Mouse (Mus musculus): ENCODE results near the gene Prss50. TPM values are rescaled to one million over a fixed set of nuclear protein-coding genes. Genes with fewer than 3 reads are reported as not detected.
"Not testable (repeated sequence)": the region's sequence is repeated elsewhere in the genome, so short reads cannot be mapped to it uniquely, and the experiment has no call there.

The Prss50 gene
- polyA plus RNA-seq (2014; fragmentation: Nextera tagmentation; extraction: Ambion mirVana), result 0.31 TPM in 1 of 2 replicates, not detected in the other

- WGBS, result 11% methylated on average over 30 of the region's 50 CpGs
- H3K9me3 ChIP-seq (ENCODE audit: control insufficient read depth, low read length), result no peaks in the 10 kb centered on the region
- ATAC-seq (ENCODE audit: low read depth), result no peak
- peak within 1 kb of the TSS; percentile 57 for H3K4me2 ChIP-seq (ENCODE audit: low read depth, low read length)
- no peak for DNase-seq (ENCODE audit: low spot score)
- H3K4me3 ChIP-seq (ENCODE audit: low read depth, low read length), result peak within 1 kb of the TSS; percentile 30
- no peak within 1 kb of the TSS for H3K9ac ChIP-seq (ENCODE audit: low read depth, low read length)
- H3K4me1 ChIP-seq (ENCODE audit: control insufficient read depth, insufficient read depth, low read length), result peaks cover 4% of the 10 kb centered on the region; the same call in 1 of the 2 replicates
- peaks cover 12% of the 10 kb centered on the region for H3K27me3 ChIP-seq (replicated peaks; ENCODE audit: control insufficient read depth, insufficient read depth, low read length)
- H3K27ac ChIP-seq (replicated peaks; ENCODE audit: low read depth, low read length), result no peak within 1 kb of the TSS
- H3K36me3 ChIP-seq (ENCODE audit: control insufficient read depth, insufficient read depth, low read length), result no peaks in the 10 kb centered on the region
Measured at GRCm38 (mm10) chr9:110857781-110858472, at the start of gene Prss50. TSS of gene Prss50 (plus strand) at chr9:110857967.

GRCm38 (mm10) chr9:110810051-110810450, 47.7 kb upstream of the Prss50 start:
- H3K4me2 ChIP-seq (ENCODE audit: low read depth, low read length), result no peak overlapping the region
- no peaks in the 10 kb centered on the region for H3K27me3 ChIP-seq (replicated peaks; ENCODE audit: control insufficient read depth, insufficient read depth, low read length)
- ATAC-seq (ENCODE audit: low read depth), result no peak
- no peaks in the 10 kb centered on the region for H3K4me1 ChIP-seq (ENCODE audit: control insufficient read depth, insufficient read depth, low read length)
- no peak overlapping the region for H3K4me3 ChIP-seq (ENCODE audit: low read depth, low read length)
- no peak overlapping the region for H3K9ac ChIP-seq (ENCODE audit: low read depth, low read length)
- no peaks in the 10 kb centered on the region for H3K36me3 ChIP-seq (ENCODE audit: control insufficient read depth, insufficient read depth, low read length)
- 66% methylated on average over 4 of the region's 4 CpGs for WGBS
- H3K9me3 ChIP-seq (ENCODE audit: control insufficient read depth, low read length), result no peaks in the 10 kb centered on the region
- H3K27ac ChIP-seq (replicated peaks; ENCODE audit: low read depth, low read length), result no peak overlapping the region
- DNase-seq (ENCODE audit: low spot score), result no peak

GRCm38 (mm10) chr9:110813789-110814188, 44.0 kb upstream of the Prss50 start, which contains the start of gene Prss44:
TSS of gene Prss44 (plus strand) at chr9:110813994.
- H3K4me1 ChIP-seq (ENCODE audit: control insufficient read depth, insufficient read depth, low read length), result no peaks in the 10 kb centered on the region
- no peak within 1 kb of the TSS for H3K4me2 ChIP-seq (ENCODE audit: low read depth, low read length)
- no peaks in the 10 kb centered on the region for H3K36me3 ChIP-seq (ENCODE audit: control insufficient read depth, insufficient read depth, low read length)
- DNase-seq (ENCODE audit: low spot score) (no peak), ATAC-seq (ENCODE audit: low read depth) (no peak)
- H3K4me3 ChIP-seq (ENCODE audit: low read depth, low read length), result no peak within 1 kb of the TSS
- H3K9me3 ChIP-seq (ENCODE audit: control insufficient read depth, low read length), result no peaks in the 10 kb centered on the region
- no peak within 1 kb of the TSS for H3K9ac ChIP-seq (ENCODE audit: low read depth, low read length)
- no peak within 1 kb of the TSS for H3K27ac ChIP-seq (replicated peaks; ENCODE audit: low read depth, low read length)
- WGBS, result 59% methylated on average over 17 of the region's 18 CpGs
- no peaks in the 10 kb centered on the region for H3K27me3 ChIP-seq (replicated peaks; ENCODE audit: control insufficient read depth, insufficient read depth, low read length)

GRCm38 (mm10) chr9:110820546-110820945, 37.2 kb upstream of the Prss50 start:
- H3K4me3 ChIP-seq (ENCODE audit: low read depth, low read length); DNase-seq (ENCODE audit: low spot score); H3K9me3 ChIP-seq (ENCODE audit: control insufficient read depth, low read length); H3K27ac ChIP-seq (replicated peaks; ENCODE audit: low read depth, low read length); H3K4me1 ChIP-seq (ENCODE audit: control insufficient read depth, insufficient read depth, low read length); H3K36me3 ChIP-seq (ENCODE audit: control insufficient read depth, insufficient read depth, low read length); H3K4me2 ChIP-seq (ENCODE audit: low read depth, low read length); H3K27me3 ChIP-seq (replicated peaks; ENCODE audit: control insufficient read depth, insufficient read depth, low read length); ATAC-seq (ENCODE audit: low read depth); H3K9ac ChIP-seq (ENCODE audit: low read depth, low read length): not testable (repeated sequence)

GRCm38 (mm10) chr9:110821436-110821835, 36.3 kb upstream of the Prss50 start:
- Histone ChIP-seq H3K4me2 (ENCODE audit: low read depth, low read length) (no peak overlapping the region), H3K27ac (replicated peaks; ENCODE audit: low read depth, low read length) (no peak overlapping the region), H3K4me3 (ENCODE audit: low read depth, low read length) (no peak overlapping the region), H3K36me3 (ENCODE audit: control insufficient read depth, insufficient read depth, low read length) (no peaks in the 10 kb centered on the region), H3K9ac (ENCODE audit: low read depth, low read length) (no peak overlapping the region), H3K27me3 (replicated peaks; ENCODE audit: control insufficient read depth, insufficient read depth, low read length) (no peaks in the 10 kb centered on the region), H3K4me1 (ENCODE audit: control insufficient read depth, insufficient read depth, low read length) (no peaks in the 10 kb centered on the region), H3K9me3 (ENCODE audit: control insufficient read depth, low read length) (no peaks in the 10 kb centered on the region)
- 72% methylated on average over 7 of the region's 7 CpGs for WGBS
- ATAC-seq (ENCODE audit: low read depth) (no peak), DNase-seq (ENCODE audit: low spot score) (no peak)

GRCm38 (mm10) chr9:110825426-110825825, 32.3 kb upstream of the Prss50 start:
- H3K4me3 ChIP-seq (ENCODE audit: low read depth, low read length), result no peak overlapping the region
- no peak for ATAC-seq (ENCODE audit: low read depth)
- no peak for DNase-seq (ENCODE audit: low spot score)
- H3K9me3 ChIP-seq (ENCODE audit: control insufficient read depth, low read length), result no peaks in the 10 kb centered on the region
- H3K4me1 ChIP-seq (ENCODE audit: control insufficient read depth, insufficient read depth, low read length), result no peaks in the 10 kb centered on the region
- H3K27me3 ChIP-seq (replicated peaks; ENCODE audit: control insufficient read depth, insufficient read depth, low read length), result no peaks in the 10 kb centered on the region
- no peak overlapping the region for H3K9ac ChIP-seq (ENCODE audit: low read depth, low read length)
- H3K36me3 ChIP-seq (ENCODE audit: control insufficient read depth, insufficient read depth, low read length), result no peaks in the 10 kb centered on the region
- no peak overlapping the region for H3K27ac ChIP-seq (replicated peaks; ENCODE audit: low read depth, low read length)
- WGBS, result 64% methylated on average over 4 of the region's 4 CpGs
- no peak overlapping the region for H3K4me2 ChIP-seq (ENCODE audit: low read depth, low read length)

GRCm38 (mm10) chr9:110825832-110826231, 31.9 kb upstream of the Prss50 start:
- Histone ChIP-seq H3K36me3 (ENCODE audit: control insufficient read depth, insufficient read depth, low read length) (no peaks in the 10 kb centered on the region), H3K4me3 (ENCODE audit: low read depth, low read length) (no peak overlapping the region), H3K27ac (replicated peaks; ENCODE audit: low read depth, low read length) (no peak overlapping the region), H3K9me3 (ENCODE audit: control insufficient read depth, low read length) (no peaks in the 10 kb centered on the region), H3K27me3 (replicated peaks; ENCODE audit: control insufficient read depth, insufficient read depth, low read length) (no peaks in the 10 kb centered on the region), H3K9ac (ENCODE audit: low read depth, low read length) (no peak overlapping the region), H3K4me2 (ENCODE audit: low read depth, low read length) (no peak overlapping the region), H3K4me1 (ENCODE audit: control insufficient read depth, insufficient read depth, low read length) (no peaks in the 10 kb centered on the region)
- DNase-seq (ENCODE audit: low spot score) (no peak), ATAC-seq (ENCODE audit: low read depth) (no peak)
- 71% methylated on average over 7 of the region's 7 CpGs for whole genome bisulfite sequencing

- H3K27ac ChIP-seq (replicated peaks; ENCODE audit: low read depth, low read length), result no peak within 1 kb of the TSS
- 61% methylated on average over 3 of the region's 3 CpGs for WGBS
- DNase-seq (ENCODE audit: low spot score) (no peak), ATAC-seq (ENCODE audit: low read depth) (no peak)
- H3K4me3 ChIP-seq (ENCODE audit: low read depth, low read length), result no peak within 1 kb of the TSS
- no peaks in the 10 kb centered on the region for H3K27me3 ChIP-seq (replicated peaks; ENCODE audit: control insufficient read depth, insufficient read depth, low read length)
- H3K36me3 ChIP-seq (ENCODE audit: control insufficient read depth, insufficient read depth, low read length), result no peaks in the 10 kb centered on the region
- H3K9ac ChIP-seq (ENCODE audit: low read depth, low read length), result no peak within 1 kb of the TSS
- no peak within 1 kb of the TSS for H3K4me2 ChIP-seq (ENCODE audit: low read depth, low read length)
- no peaks in the 10 kb centered on the region for H3K4me1 ChIP-seq (ENCODE audit: control insufficient read depth, insufficient read depth, low read length)
- no peaks in the 10 kb centered on the region for H3K9me3 ChIP-seq (ENCODE audit: control insufficient read depth, low read length)
Measured at GRCm38 (mm10) chr9:110826390-110826789, 31.4 kb upstream of the Prss50 start, which contains the start of gene Prss43. TSS of gene Prss43 (plus strand) at chr9:110826690.

GRCm38 (mm10) chr9:110833021-110833420, 24.7 kb upstream of the Prss50 start:
- H3K4me3 ChIP-seq (ENCODE audit: low read depth, low read length), result no peak overlapping the region
- H3K27ac ChIP-seq (replicated peaks; ENCODE audit: low read depth, low read length), result no peak overlapping the region
- H3K36me3 ChIP-seq (ENCODE audit: control insufficient read depth, insufficient read depth, low read length), result no peaks in the 10 kb centered on the region
- H3K27me3 ChIP-seq (replicated peaks; ENCODE audit: control insufficient read depth, insufficient read depth, low read length), result no peaks in the 10 kb centered on the region
- H3K9ac ChIP-seq (ENCODE audit: low read depth, low read length), result no peak overlapping the region
- no peak overlapping the region for H3K4me2 ChIP-seq (ENCODE audit: low read depth, low read length)
- DNase-seq (ENCODE audit: low spot score), result no peak
- H3K9me3 ChIP-seq (ENCODE audit: control insufficient read depth, low read length), result no peaks in the 10 kb centered on the region
- no peak for ATAC-seq (ENCODE audit: low read depth)
- 72% methylated on average over 5 of the region's 5 CpGs for WGBS
- H3K4me1 ChIP-seq (ENCODE audit: control insufficient read depth, insufficient read depth, low read length), result no peaks in the 10 kb centered on the region

All from embryonic facial prominence, embryonic 14.5 days (tissue).